Mouse (Mus musculus) MEL (cell line): ENCODE results near the gene Med31. TPM values are rescaled to one million over a fixed set of nuclear protein-coding genes. Genes with fewer than 3 reads are reported as not detected.

Source experiments
- DNase-seq: peaks from one replicate; pipeline ENCODE4 v3.0.0; 2011; ENCODE audit warnings: low read depth, low spot score
- H3K27ac ChIP-seq: 2 replicates; pipeline ENCODE4 v1.5.1; 2012; ENCODE audit warnings: low read depth, mild to moderate bottlenecking, control low read depth, low read length, moderate library complexity; ENCODE audit not compliant: control insufficient read depth
- H3K27me3 ChIP-seq, 2 experiments: fragments of 150-350 bp in 1 of 2; sonication (generic) in 1 of 2; 2 replicates each; pipeline ENCODE4 v1.6.1; 2012; ENCODE audit warnings: low read length in 2 of 2, mild to moderate bottlenecking in 2 of 2, improper control_type of control experiment in 1 of 2, moderate library complexity in 1 of 2; ENCODE audit not compliant: insufficient read depth in 2 of 2, control insufficient read depth in 1 of 2
- H3K36me3 ChIP-seq, 2 experiments: 2 replicates each; pipeline ENCODE4 v1.6.1; 2012 to 2014; ENCODE audit warnings: low read length in 2 of 2, improper control_type of control experiment in 1 of 2, inconsistent platforms in 1 of 2, mild to moderate bottlenecking in 1 of 2; ENCODE audit not compliant: insufficient read depth in 2 of 2, control insufficient read depth in 1 of 2
- H3K4me1 ChIP-seq, 2 experiments: fragments of 150-350 bp in 1 of 2; sonication (generic) in 1 of 2; 2 replicates each; pipeline ENCODE4 v1.6.1; 2012; ENCODE audit warnings: low read length in 2 of 2, improper control_type of control experiment in 1 of 2, mild to moderate bottlenecking in 1 of 2; ENCODE audit not compliant: insufficient read depth in 2 of 2, control insufficient read depth in 1 of 2
- H3K4me3 ChIP-seq, 2 experiments: fragments of 150-350 bp in 1 of 2; sonication (generic) in 1 of 2; 2 replicates each; pipeline ENCODE4 v1.5.1; 2012; ENCODE audit warnings: low read depth in 2 of 2, low read length in 2 of 2, mild to moderate bottlenecking in 2 of 2, moderate library complexity in 2 of 2, control low read depth in 1 of 2, improper control_type of control experiment in 1 of 2; ENCODE audit not compliant: control insufficient read depth in 1 of 2, insufficient read depth in 1 of 2
- H3K79me2 ChIP-seq: 2 replicates; pipeline ENCODE4 v1.6.1; 2012; ENCODE audit warnings: mild to moderate bottlenecking, low read length, moderate library complexity; ENCODE audit not compliant: control insufficient read depth, poor library complexity, insufficient read depth
- H3K9ac ChIP-seq: 2 replicates; pipeline ENCODE4 v1.6.1; 2012; ENCODE audit warnings: low read depth, mild to moderate bottlenecking, control low read depth, low read length, moderate library complexity; ENCODE audit not compliant: control insufficient read depth, poor library complexity, severe bottlenecking
- H3K9me3 ChIP-seq: fragments of 150-350 bp; sonication (generic); replicated peaks from 2 replicates; pipeline ENCODE4 v1.6.1; 2012; ENCODE audit warnings: mild to moderate bottlenecking, low read length, improper control_type of control experiment, moderate library complexity; ENCODE audit not compliant: insufficient read depth
- CHD1 ChIP-seq: IDR thresholded peaks from 2 replicates; pipeline ENCODE4 v1.6.1; 2012; ENCODE audit warnings: low read depth, mild to moderate bottlenecking, inconsistent platforms, low read length, improper control_type of control experiment
- CTCF ChIP-seq, 3 experiments: IDR thresholded peaks in 2 of 3; conservative IDR thresholded peaks in 1 of 3; 2 replicates each; pipeline ENCODE4 v1.5.1; 2011 to 2012; ENCODE audit warnings: low read length in 3 of 3, low read depth in 2 of 3, mild to moderate bottlenecking in 2 of 3, improper control_type of control experiment in 1 of 3, inconsistent platforms in 1 of 3, mixed read lengths in 1 of 3, moderate library complexity in 1 of 3; ENCODE audit not compliant: control insufficient read depth in 1 of 3, insufficient read depth in 1 of 3, poor library complexity in 1 of 3, severe bottlenecking in 1 of 3
- ELF1 ChIP-seq: IDR thresholded peaks from 2 replicates; pipeline ENCODE4 v1.6.1; 2014; ENCODE audit warnings: low read depth, mild to moderate bottlenecking, inconsistent platforms, low read length, improper control_type of control experiment, moderate library complexity
- EP300 ChIP-seq, 2 experiments: IDR thresholded peaks; 2 replicates each; pipeline ENCODE4 v1.6.1; 2011; ENCODE audit warnings: improper control_type of control experiment in 2 of 2, low read length in 2 of 2, low read depth in 1 of 2, mild to moderate bottlenecking in 1 of 2
- ETS1 ChIP-seq: IDR thresholded peaks from 2 replicates; pipeline ENCODE4 v1.6.1; 2012; ENCODE audit warnings: low read depth, mild to moderate bottlenecking, inconsistent platforms, low read length, improper control_type of control experiment, moderate library complexity
- HCFC1 ChIP-seq: IDR thresholded peaks from 2 replicates; pipeline ENCODE4 v1.6.1; 2012; ENCODE audit warnings: low read depth, mild to moderate bottlenecking, inconsistent platforms, low read length, improper control_type of control experiment, moderate library complexity
- JUND ChIP-seq: IDR thresholded peaks from 2 replicates; pipeline ENCODE4 v1.6.1; 2011; ENCODE audit warnings: low read depth, mild to moderate bottlenecking, improper control_type of control experiment, low read length
- MAFK ChIP-seq: IDR thresholded peaks from 2 replicates; pipeline ENCODE4 v1.6.1; 2011; ENCODE audit warnings: low read depth, mild to moderate bottlenecking, low read length, improper control_type of control experiment, borderline replicate concordance
- MAX ChIP-seq: IDR thresholded peaks from 2 replicates; pipeline ENCODE4 v1.6.1; 2011; ENCODE audit warnings: low read length, improper control_type of control experiment
- MEF2A ChIP-seq: IDR thresholded peaks from 2 replicates; pipeline ENCODE4 v1.6.1; 2014; ENCODE audit warnings: low read depth, mild to moderate bottlenecking, inconsistent platforms, low read length, improper control_type of control experiment; ENCODE audit not compliant: poor library complexity, insufficient replicate concordance, severe bottlenecking; ENCODE audit errors: extremely low read depth
- MYC ChIP-seq: IDR thresholded peaks from 2 replicates; pipeline ENCODE4 v1.6.1; 2011; ENCODE audit warnings: low read depth, mild to moderate bottlenecking, low read length, improper control_type of control experiment, moderate library complexity
- NELFE ChIP-seq: IDR thresholded peaks from 2 replicates; pipeline ENCODE4 v1.6.1; 2011; ENCODE audit warnings: low read depth, low read length, improper control_type of control experiment
- POLR2AphosphoS5 ChIP-seq: IDR thresholded peaks from 2 replicates; pipeline ENCODE4 v1.6.1; 2012; ENCODE audit warnings: low read depth, borderline replicate concordance, mild to moderate bottlenecking, inconsistent platforms, low read length, moderate library complexity, mixed read lengths
- RAD21 ChIP-seq: IDR thresholded peaks from 2 replicates; pipeline ENCODE4 v1.6.1; 2011; ENCODE audit warnings: mild to moderate bottlenecking, low read depth, low read length, improper control_type of control experiment
- RCOR1 ChIP-seq: IDR thresholded peaks from 2 replicates; pipeline ENCODE4 v1.6.1; 2012; ENCODE audit warnings: low read depth, mild to moderate bottlenecking, inconsistent platforms, low read length, improper control_type of control experiment
- SIN3A ChIP-seq: IDR thresholded peaks from 2 replicates; pipeline ENCODE4 v1.6.1; 2012; ENCODE audit warnings: low read length, improper control_type of control experiment, inconsistent platforms
- SMC3 ChIP-seq: IDR thresholded peaks from 2 replicates; pipeline ENCODE4 v1.6.1; 2011; ENCODE audit warnings: low read depth, low read length, improper control_type of control experiment
- TBP ChIP-seq: IDR thresholded peaks from 2 replicates; pipeline ENCODE4 v1.8.0; 2011; ENCODE audit warnings: low read depth, low read length, improper control_type of control experiment
- UBTF ChIP-seq: IDR thresholded peaks from 2 replicates; pipeline ENCODE4 v1.6.1; 2012; ENCODE audit warnings: low read depth, mild to moderate bottlenecking, inconsistent platforms, low read length, improper control_type of control experiment, moderate library complexity, borderline replicate concordance; ENCODE audit not compliant: insufficient read depth
- USF1 ChIP-seq: IDR thresholded peaks from 2 replicates; pipeline ENCODE4 v1.6.1; 2014; ENCODE audit warnings: low read depth, mild to moderate bottlenecking, inconsistent platforms, low read length, improper control_type of control experiment, moderate library complexity
- ZC3H11A ChIP-seq: IDR thresholded peaks from 2 replicates; pipeline ENCODE4 v1.6.1; 2012; ENCODE audit warnings: low read depth, mild to moderate bottlenecking, inconsistent platforms, low read length, improper control_type of control experiment
- ZKSCAN1 ChIP-seq: IDR thresholded peaks from 2 replicates; pipeline ENCODE4 v1.6.1; 2012; ENCODE audit warnings: low read depth, mild to moderate bottlenecking, inconsistent platforms, low read length, improper control_type of control experiment, moderate library complexity
- ZMIZ1 ChIP-seq: IDR thresholded peaks from 2 replicates; pipeline ENCODE4 v1.6.1; 2012; ENCODE audit warnings: low read depth, mild to moderate bottlenecking, inconsistent platforms, low read length, improper control_type of control experiment, moderate library complexity
- ZNF384 ChIP-seq: IDR thresholded peaks from 2 replicates; pipeline ENCODE4 v1.6.1; 2012; ENCODE audit warnings: low read depth, mild to moderate bottlenecking, inconsistent platforms, low read length, improper control_type of control experiment
- polyA plus RNA-seq, 2 experiments: library from polyadenylated mRNA; stranded (reverse) in 1 of 2; unstranded in 1 of 2; fragments of >175 nt in 1 of 2; fragments of >200 nt in 1 of 2; gene quantifications; 2 replicates each; pipeline versions ENCODE4 v1.2.1 to v1.2.4; 2012; ENCODE audit warnings: low replicate concordance in 2 of 2, low read depth in 1 of 2; ENCODE audit not compliant: insufficient read length in 2 of 2, insufficient read depth in 1 of 2, missing spikeins in 1 of 2
- total RNA-seq: library from RNA; depleted of rRNA; stranded (reverse); fragments of 300-350 nt; gene quantifications from 2 replicates; pipeline ENCODE4 v1.2.3, GENCODE M21; 2012

Med31 gene
- total and polyA plus RNA-seq, 3 experiments = 12.1 to 21.1 TPM; not detected in 1

DNA sequence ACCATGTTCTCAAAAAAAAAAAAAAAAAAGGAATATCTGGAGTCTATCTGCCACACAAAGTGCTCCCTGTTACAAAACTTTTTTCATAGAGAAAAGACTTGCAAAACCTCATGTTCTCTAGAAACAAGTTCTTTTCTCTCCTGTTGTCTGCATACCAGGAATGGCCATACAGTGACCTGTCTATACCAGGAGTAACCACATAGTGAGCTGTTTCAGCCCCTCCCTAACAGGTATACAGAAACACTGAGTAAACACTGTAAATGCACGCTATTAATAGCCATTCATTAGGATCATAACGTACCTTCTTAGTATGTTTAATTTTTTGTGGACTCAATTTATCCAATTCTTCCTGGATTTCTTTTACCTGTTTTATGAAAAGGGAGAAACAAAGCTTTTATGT is 21.1 kb downstream of the Med31 start:
- TF ChIP-seq ZMIZ1 = no peak
- no peak for TF ChIP-seq RAD21
- no peak for TF ChIP-seq EP300 (IDR thresholded peaks at IDR 0.05; ENCODE audit: low read depth in 1 of 2, low read length in 2 of 2)
- no peak for TF ChIP-seq SMC3
- no peak for TF ChIP-seq CTCF (IDR thresholded peaks at IDR 0.05 in 2 of 3, conservative IDR thresholded peaks at IDR 0.05 in 1 of 3; ENCODE audit: control insufficient read depth in 1 of 3, insufficient read depth in 1 of 3, low read depth in 2 of 3, low read length in 3 of 3, poor library complexity in 1 of 3, severe bottlenecking in 1 of 3)
- TF ChIP-seq RCOR1 = no peak
- no peak for TF ChIP-seq MAFK
- no peak for TF ChIP-seq ZC3H11A
- no peak for TF ChIP-seq NELFE
- no peak for TF ChIP-seq SIN3A
- no peak for TF ChIP-seq ETS1
- TF ChIP-seq JUND = no peak
- no peak for TF ChIP-seq TBP
- TF ChIP-seq USF1 = no peak
- TF ChIP-seq ZKSCAN1 = no peak
- no peak for TF ChIP-seq CHD1
- Histone ChIP-seq H3K79me2 (no peaks in the 10 kb centered on the region; the same call in 1 of the 2 replicates), H3K9ac (no peak overlapping the region), H3K27me3 (no peaks in the 10 kb centered on the region), H3K4me3 (no peak overlapping the region), H3K4me1 (no peaks in the 10 kb centered on the region), H3K27ac (no peak overlapping the region), H3K9me3 (no peaks in the 10 kb centered on the region), H3K36me3 (peaks cover 0 to 14% of the 10 kb centered on the region in 2 experiments; a peak in 3 of 4 replicates)
- DNase-seq = no peak

DNA sequence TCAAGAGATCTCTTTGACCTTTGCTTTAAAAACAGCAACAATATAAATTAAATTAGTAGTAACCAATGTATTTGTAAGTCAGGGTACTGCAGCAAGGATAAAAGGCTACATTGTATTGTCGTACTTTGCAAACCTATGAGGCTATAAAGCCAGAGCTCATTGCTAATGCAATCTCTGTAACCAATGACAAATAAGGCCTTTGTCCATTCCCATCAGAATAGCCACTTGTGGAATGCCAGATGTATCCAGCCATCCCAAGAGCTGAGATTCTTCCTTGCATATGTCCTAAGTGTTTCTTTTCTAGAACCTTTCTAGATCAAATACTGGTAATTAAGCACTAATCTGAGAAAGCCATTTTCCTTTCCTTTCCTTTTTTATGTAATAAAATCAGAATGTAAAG is 24.5 kb downstream of the Med31 start:
- H3K36me3 ChIP-seq = peaks cover 0 to 28% of the 10 kb centered on the region in 2 experiments; a peak in 3 of 4 replicates
- no peaks in the 10 kb centered on the region for H3K4me1 ChIP-seq
- DNase-seq = no peak
- no peak overlapping the region for H3K4me3 ChIP-seq
- H3K27ac ChIP-seq = no peak overlapping the region
- no peak overlapping the region for H3K9ac ChIP-seq
- TF ChIP-seq JUND = no peak
- no peak for TF ChIP-seq HCFC1
- no peak for TF ChIP-seq ELF1
- no peak for TF ChIP-seq USF1
- TF ChIP-seq POLR2AphosphoS5 = no peak
- no peak for TF ChIP-seq EP300 (IDR thresholded peaks at IDR 0.05; ENCODE audit: low read depth in 1 of 2, low read length in 2 of 2)
- TF ChIP-seq ZNF384 = no peak
- TF ChIP-seq ZMIZ1 = no peak
- TF ChIP-seq MAX = no peak
- no peak for TF ChIP-seq MYC
- no peak for TF ChIP-seq MEF2A
- no peak for TF ChIP-seq CHD1
- no peak for TF ChIP-seq UBTF
- H3K27me3 ChIP-seq = no peaks in the 10 kb centered on the region
- no peaks in the 10 kb centered on the region; the same call in 1 of the 2 replicates for H3K79me2 ChIP-seq
- no peaks in the 10 kb centered on the region for H3K9me3 ChIP-seq
